Mouse (Mus musculus) erythroblast, embryonic 14.5 days (primary cell): ENCODE results near the gene Dcakd.

ENCODE experiments used
- GATA1 ChIP-seq: IDR thresholded peaks from 2 replicates; pipeline ENCODE4 v1.6.1; 2012; ENCODE audit warnings: low read length, inconsistent platforms, mixed read lengths
- TAL1 ChIP-seq: IDR thresholded peaks from 3 replicates; pipeline ENCODE4 v1.6.1; 2012; ENCODE audit warnings: low read length, inconsistent platforms, mixed read lengths

DNA sequence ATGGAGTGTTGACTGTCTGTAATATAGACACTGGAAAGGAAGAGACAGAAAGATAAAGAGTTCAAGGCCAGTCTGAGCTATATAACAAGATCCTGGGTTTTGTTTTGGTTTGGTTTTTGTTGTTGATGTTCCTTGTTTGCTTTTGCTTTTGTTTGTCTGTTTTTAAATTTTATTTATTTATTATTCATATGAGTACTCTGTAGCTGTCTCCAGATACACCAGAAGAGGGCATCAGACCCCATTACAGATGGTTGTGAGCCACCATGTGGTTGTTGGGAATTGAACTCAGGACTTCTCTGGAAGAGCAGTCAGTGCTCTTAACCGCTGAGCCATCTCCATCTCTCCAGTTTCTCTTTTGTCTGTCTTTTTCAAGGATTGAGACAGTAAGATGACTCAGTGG, 69.3 kb downstream of the Dcakd start:
- TF ChIP-seq GATA1 (no peak), TAL1 (no peak)
